Mouse (Mus musculus): ENCODE results near the gene Cog4. TPM values are rescaled to one million over a fixed set of nuclear protein-coding genes. Genes with fewer than 3 reads are reported as not detected.

Cog4 gene
- total RNA-seq (2014; rRNA removed) = 73.9 and 75.4 TPM in 2 replicates
- 27.8 and 29.4 TPM in 2 replicates for polyA plus RNA-seq (2012; rRNA removed)

- under 1% methylated on average over 53 of the region's 53 CpGs for WGBS
- Histone ChIP-seq H3K27ac (replicated peaks; ENCODE audit: insufficient read depth, low read depth, low read length) (peak within 1 kb of the TSS; percentile 93), H3K79me2 (ENCODE audit: control insufficient read depth, insufficient read depth, low read length) (peaks cover 14% of the 10 kb centered on the region; the same call in 1 of the 2 replicates), H3K36me3 (ENCODE audit: control insufficient read depth, insufficient read depth, low read length) (peaks cover 43% of the 10 kb centered on the region), H3K27me3 (ENCODE audit: control insufficient read depth, insufficient read depth, low read length) (no peaks in the 10 kb centered on the region), H3K4me1 (ENCODE audit: control insufficient read depth, insufficient read depth, low read length) (peaks cover 12% of the 10 kb centered on the region), H3K4me3 (ENCODE audit: insufficient read depth, low read depth, low read length) (peak within 1 kb of the TSS; percentile 89), H3K9ac (ENCODE audit: low read depth, low read length) (peak within 1 kb of the TSS; percentile 91)
- TF ChIP-seq POLR2A (IDR thresholded peaks at IDR 0.05; ENCODE audit: extremely low read depth, insufficient read depth, low read length) = peak; percentile 78
- no peak for TF ChIP-seq CTCF (IDR thresholded peaks at IDR 0.05; ENCODE audit: low read depth, low read length)
- DNase-seq (ENCODE audit: extremely low read depth, low read depth, low spot score) = peak; percentile 76
Measured at GRCm38 (mm10) chr8:110846405-110847170, at the start of gene Cog4, which contains the start of gene Sf3b3. Gene Cog4 (plus strand): TSS chr8:110846600. Gene Sf3b3 (minus strand): TSS chr8:110846787.

- H3K36me3 ChIP-seq (ENCODE audit: control insufficient read depth, insufficient read depth, low read length) = no peaks in the 10 kb centered on the region
- H3K4me1 ChIP-seq (ENCODE audit: control insufficient read depth, insufficient read depth, low read length) = peaks cover 7% of the 10 kb centered on the region
- DNase-seq (ENCODE audit: extremely low read depth, low read depth, low spot score) = no peak
- no peaks in the 10 kb centered on the region for H3K27me3 ChIP-seq (ENCODE audit: control insufficient read depth, insufficient read depth, low read length)
- no peak overlapping the region for H3K9ac ChIP-seq (ENCODE audit: low read depth, low read length)
- H3K79me2 ChIP-seq (ENCODE audit: control insufficient read depth, insufficient read depth, low read length) = no peaks in the 10 kb centered on the region
- H3K4me3 ChIP-seq (ENCODE audit: insufficient read depth, low read depth, low read length) = no peak overlapping the region
- WGBS = 97% methylated on average over 8 of the region's 8 CpGs
- TF ChIP-seq CTCF (IDR thresholded peaks at IDR 0.05; ENCODE audit: low read depth, low read length) = no peak
- no peak for TF ChIP-seq POLR2A (IDR thresholded peaks at IDR 0.05; ENCODE audit: extremely low read depth, insufficient read depth, low read length)
- H3K27ac ChIP-seq (replicated peaks; ENCODE audit: insufficient read depth, low read depth, low read length) = no peak overlapping the region
Measured at GRCm38 (mm10) chr8:110797086-110797485, 49.3 kb upstream of the Cog4 start.

- no peak overlapping the region for H3K4me3 ChIP-seq (ENCODE audit: insufficient read depth, low read depth, low read length)
- H3K79me2 ChIP-seq (ENCODE audit: control insufficient read depth, insufficient read depth, low read length) = no peaks in the 10 kb centered on the region
- H3K36me3 ChIP-seq (ENCODE audit: control insufficient read depth, insufficient read depth, low read length) = no peaks in the 10 kb centered on the region
- no peaks in the 10 kb centered on the region for H3K4me1 ChIP-seq (ENCODE audit: control insufficient read depth, insufficient read depth, low read length)
- no peak for TF ChIP-seq POLR2A (IDR thresholded peaks at IDR 0.05; ENCODE audit: extremely low read depth, insufficient read depth, low read length)
- TF ChIP-seq CTCF (IDR thresholded peaks at IDR 0.05; ENCODE audit: low read depth, low read length) = no peak
- H3K27me3 ChIP-seq (ENCODE audit: control insufficient read depth, insufficient read depth, low read length) = no peaks in the 10 kb centered on the region
- no peak for DNase-seq (ENCODE audit: extremely low read depth, low read depth, low spot score)
- H3K27ac ChIP-seq (replicated peaks; ENCODE audit: insufficient read depth, low read depth, low read length) = no peak overlapping the region
- WGBS = 83% methylated on average over 5 of the region's 5 CpGs
- H3K9ac ChIP-seq (ENCODE audit: low read depth, low read length) = no peak overlapping the region
Measured at GRCm38 (mm10) chr8:110802988-110803387, 43.4 kb upstream of the Cog4 start.

GRCm38 (mm10) chr8:110803856-110804255 lies 42.5 kb upstream of the Cog4 start:
- H3K4me1 ChIP-seq (ENCODE audit: control insufficient read depth, insufficient read depth, low read length) = no peaks in the 10 kb centered on the region
- H3K36me3 ChIP-seq (ENCODE audit: control insufficient read depth, insufficient read depth, low read length) = no peaks in the 10 kb centered on the region
- H3K79me2 ChIP-seq (ENCODE audit: control insufficient read depth, insufficient read depth, low read length) = no peaks in the 10 kb centered on the region
- H3K4me3 ChIP-seq (ENCODE audit: insufficient read depth, low read depth, low read length) = no peak overlapping the region
- no peaks in the 10 kb centered on the region for H3K27me3 ChIP-seq (ENCODE audit: control insufficient read depth, insufficient read depth, low read length)
- no peak for DNase-seq (ENCODE audit: extremely low read depth, low read depth, low spot score)
- TF ChIP-seq CTCF (IDR thresholded peaks at IDR 0.05; ENCODE audit: low read depth, low read length) (no peak), POLR2A (IDR thresholded peaks at IDR 0.05; ENCODE audit: extremely low read depth, insufficient read depth, low read length) (no peak)
- H3K9ac ChIP-seq (ENCODE audit: low read depth, low read length) = no peak overlapping the region
- no peak overlapping the region for H3K27ac ChIP-seq (replicated peaks; ENCODE audit: insufficient read depth, low read depth, low read length)
- WGBS = 75% methylated on average over 9 of the region's 9 CpGs

- no peak for DNase-seq (ENCODE audit: extremely low read depth, low read depth, low spot score)
- Histone ChIP-seq H3K27ac (replicated peaks; ENCODE audit: insufficient read depth, low read depth, low read length) (no peak overlapping the region), H3K4me1 (ENCODE audit: control insufficient read depth, insufficient read depth, low read length) (no peaks in the 10 kb centered on the region), H3K36me3 (ENCODE audit: control insufficient read depth, insufficient read depth, low read length) (peaks cover 7% of the 10 kb centered on the region), H3K4me3 (ENCODE audit: insufficient read depth, low read depth, low read length) (no peak overlapping the region), H3K79me2 (ENCODE audit: control insufficient read depth, insufficient read depth, low read length) (no peaks in the 10 kb centered on the region), H3K9ac (ENCODE audit: low read depth, low read length) (no peak overlapping the region), H3K27me3 (ENCODE audit: control insufficient read depth, insufficient read depth, low read length) (no peaks in the 10 kb centered on the region)
- no peak for TF ChIP-seq POLR2A (IDR thresholded peaks at IDR 0.05; ENCODE audit: extremely low read depth, insufficient read depth, low read length)
- no peak for TF ChIP-seq CTCF (IDR thresholded peaks at IDR 0.05; ENCODE audit: low read depth, low read length)
- 43% methylated on average over 3 of the region's 3 CpGs for WGBS
Measured at GRCm38 (mm10) chr8:110804825-110805514, 41.4 kb upstream of the Cog4 start.

Measured in liver, adult 2 months (tissue).